ENCODE assay signal across 21 mouse cellular contexts in genomic region chrX:64546141-64546540, GRCm38 (mm10).
A peak's percentile ranks its signal among the peaks of the same experiment; 100 is the strongest.
DNase-seq lines count a peak whose midpoint lies in the region; ATAC-seq lines count a peak whose summit lies in the region.
"Had no signal": no experiment of that assay in that cellular context is flagged by ENCODE, and none has a peak within 500 bp of the region (broad histone marks: within the 10 kb centered on the region; RNA-seq: fewer than 3 reads in every experiment).

No protein-coding gene starts in this region.

- peak; percentile 20 for ATAC-seq in frontal cortex, adult (ENCODE audit: low TSS enrichment)
- ATAC-seq: activated CD4-positive, CD25-positive, alpha-beta regulatory T cell, adult 4 months; forebrain, embryonic 14.5 days; forebrain, postnatal 0 days; hindbrain, embryonic 16.5 days had no signal

- intact Hi-C loops in left cerebral cortex, postnatal 10 days (cut with DNase I) = no loop called here

- DNase-seq in frontal cortex, postnatal 10 days (ENCODE audit: low spot score in 2 of 2) = no peak
- peak; percentile 1 for DNase-seq in left cerebral cortex, adult 11 months (ENCODE audit: low spot score)
- DNase-seq in left cerebral cortex, postnatal 10 days (ENCODE audit: extremely low spot score in 1 of 2, low spot score in 2 of 2) = no peak
- DNase-seq in right cerebral cortex, adult 18-20 months = peak; percentile 20
- no peak for DNase-seq in right cerebral cortex, postnatal 14 days
- DNase-seq in cerebellum, adult 11-12 months = no peak
- DNase-seq: adrenal gland, adult 8-10 months; adrenal gland, postnatal 25 days; cerebellum, adult 2 months; cerebellum, adult 9-11 months; cerebellum, postnatal 25 days; forebrain, postnatal 0 days; gastrocnemius, adult 2 months; gastrocnemius, postnatal 25 days; heart, adult 18-20 months; heart, postnatal 10 days; heart, postnatal 36 days had no signal

Comparison
In these comparisons a context has a peak if more than half of its experiments do, and no peak if none do; other contexts are left out.
1. DNase-seq: peak in left cerebral cortex, adult 11 months (single experiment) and right cerebral cortex, adult 18-20 months (single experiment); none in frontal cortex, postnatal 10 days (0 of 2), left cerebral cortex, postnatal 10 days (0 of 2), right cerebral cortex, postnatal 14 days (single experiment) and cerebellum, adult 11-12 months (single experiment).